Mouse (Mus musculus) intestine, embryonic 15.5 days (tissue): ENCODE results near the gene Ces1d. TPM values are rescaled to one million over a fixed set of nuclear protein-coding genes. Genes with fewer than 3 reads are reported as not detected.
"Not testable (repeated sequence)": the region's sequence is repeated elsewhere in the genome, so short reads cannot be mapped to it uniquely, and the experiment has no call there.

Experiments used
- ATAC-seq: fragments of 200-750 bp; cut with Nextera tagmentation; 2 replicates; pipeline ENCODE4 v1.8.0; 2017; ENCODE audit warnings: moderate TSS enrichment, moderate library complexity
- H3K27ac ChIP-seq: fragments of 300-500 bp; sonication (generic); 2 replicates; pipeline ENCODE4 v1.5.1; 2015; ENCODE audit warnings: mild to moderate bottlenecking, inconsistent platforms
- H3K27me3 ChIP-seq: fragments of 300-500 bp; sonication (generic); replicated peaks from 2 replicates; pipeline ENCODE4 v1.6.1; 2015; ENCODE audit warnings: inconsistent platforms
- H3K36me3 ChIP-seq: fragments of 300-500 bp; sonication (generic); 2 replicates; pipeline ENCODE4 v1.6.1; 2015; ENCODE audit warnings: inconsistent platforms
- H3K4me1 ChIP-seq: fragments of 300-500 bp; sonication (generic); replicated peaks from 2 replicates; pipeline ENCODE4 v1.6.1; 2015; ENCODE audit warnings: inconsistent platforms
- H3K4me2 ChIP-seq: fragments of 300-500 bp; sonication (generic); replicated peaks from 2 replicates; pipeline ENCODE4 v1.6.1; 2015; ENCODE audit warnings: mild to moderate bottlenecking, inconsistent platforms
- H3K4me3 ChIP-seq: fragments of 300-500 bp; sonication (generic); replicated peaks from 2 replicates; pipeline ENCODE4 v1.5.1; 2015; ENCODE audit warnings: inconsistent platforms
- H3K9ac ChIP-seq: fragments of 300-500 bp; sonication (generic); 2 replicates; pipeline ENCODE4 v1.6.1; 2015; ENCODE audit warnings: inconsistent platforms
- H3K9me3 ChIP-seq: fragments of 300-500 bp; sonication (generic); 2 replicates; pipeline ENCODE4 v1.6.1; 2016; ENCODE audit warnings: inconsistent platforms
- WGBS: fragments of 180-500 bp; shearing (Covaris S2); methylation state at CpG from one replicate; pipeline ENCODE4 v1.1.7; 2015; 5-methylcytosine and 5-hydroxymethylcytosine counted together
- polyA plus RNA-seq: library from polyadenylated mRNA; unstranded; fragments of >200 nt; fragmentation: Nextera tagmentation; extraction: Ambion mirVana; gene quantifications from 2 replicates; pipeline ENCODE4 v1.2.1, GENCODE M21; 2015

The Ces1d gene
- polyA plus RNA-seq = 1.5 TPM in 2 replicates

DNA sequence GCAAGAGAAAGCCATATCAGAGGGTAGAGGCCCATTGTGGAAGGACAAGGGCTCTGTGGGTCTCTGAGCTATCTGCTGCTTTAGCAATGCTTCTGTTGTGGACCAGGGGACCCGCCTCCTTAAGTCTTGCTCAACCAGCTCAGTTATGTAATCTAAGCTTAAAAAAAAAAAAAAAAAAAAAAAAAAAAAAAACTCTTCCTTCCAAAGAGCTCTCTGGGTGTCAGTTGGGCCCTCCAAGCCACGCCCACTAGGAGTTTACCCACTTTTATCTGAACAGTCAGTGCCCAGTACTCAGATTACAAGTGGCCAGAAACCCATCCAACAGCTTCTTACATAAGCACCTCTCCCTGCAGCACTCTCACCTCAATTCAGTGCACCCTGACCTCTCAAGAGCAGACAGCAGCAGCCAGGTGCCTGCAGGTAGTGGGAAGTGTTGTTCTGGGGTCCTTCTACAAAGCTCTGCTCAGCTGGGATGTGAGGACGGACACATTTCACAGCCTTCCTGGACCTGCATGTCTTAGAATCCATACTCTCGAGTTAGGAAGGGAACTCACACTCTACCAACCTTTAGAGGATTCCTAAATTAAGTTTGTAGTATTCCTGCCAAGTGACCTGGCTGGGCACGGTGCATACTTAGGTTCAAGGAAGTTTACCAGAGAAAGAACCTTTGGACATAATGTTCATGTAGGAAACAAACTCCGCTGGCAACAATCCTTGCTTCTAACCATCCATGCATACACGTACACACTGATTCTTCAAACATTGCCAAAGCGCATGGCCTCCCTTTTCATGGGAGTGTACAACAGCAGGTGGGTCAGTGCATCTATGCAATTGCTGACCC lies at the start of gene Ces1d:
Gene Ces1d (minus strand): TSS at position 154 of the 841 bp plus-strand sequence.
- no peaks in the 10 kb centered on the region for H3K27me3 ChIP-seq
- peak; percentile 96 for ATAC-seq
- no peak within 1 kb of the TSS for H3K9ac ChIP-seq
- H3K4me1 ChIP-seq = no peaks in the 10 kb centered on the region
- no peaks in the 10 kb centered on the region for H3K36me3 ChIP-seq
- H3K27ac ChIP-seq = no peak within 1 kb of the TSS
- no peak within 1 kb of the TSS for H3K4me2 ChIP-seq
- no peaks in the 10 kb centered on the region for H3K9me3 ChIP-seq
- no peak within 1 kb of the TSS for H3K4me3 ChIP-seq
- WGBS = 70% methylated on average over 8 of the region's 8 CpGs

DNA sequence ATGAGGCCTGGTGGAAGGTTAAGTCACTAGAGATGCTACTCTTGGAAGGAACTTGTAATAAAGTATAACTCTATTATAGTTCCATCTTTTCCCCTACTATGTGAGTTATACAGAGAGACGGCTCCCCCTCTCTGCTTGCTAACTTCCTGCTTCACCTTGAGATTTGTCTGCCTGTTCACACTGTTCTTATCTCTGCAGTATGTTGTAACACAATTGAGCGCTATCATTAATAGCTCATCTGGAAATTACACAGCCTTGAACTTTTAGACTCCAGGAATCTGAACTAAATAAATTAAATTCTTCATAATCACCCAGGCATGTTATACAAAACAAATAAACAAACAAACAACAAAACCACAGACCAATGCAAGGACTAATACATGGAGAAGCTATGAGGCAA lies 48.4 kb upstream of the Ces1d start:
- H3K4me1 ChIP-seq = no peaks in the 10 kb centered on the region
- no peak overlapping the region for H3K27ac ChIP-seq
- H3K9me3 ChIP-seq = no peaks in the 10 kb centered on the region
- 69% methylated on average over 2 of the region's 2 CpGs for WGBS
- no peaks in the 10 kb centered on the region for H3K27me3 ChIP-seq
- H3K36me3 ChIP-seq = no peaks in the 10 kb centered on the region
- ATAC-seq = peak; percentile 80
- H3K4me2 ChIP-seq = no peak overlapping the region
- no peak overlapping the region for H3K9ac ChIP-seq
- no peak overlapping the region for H3K4me3 ChIP-seq

DNA sequence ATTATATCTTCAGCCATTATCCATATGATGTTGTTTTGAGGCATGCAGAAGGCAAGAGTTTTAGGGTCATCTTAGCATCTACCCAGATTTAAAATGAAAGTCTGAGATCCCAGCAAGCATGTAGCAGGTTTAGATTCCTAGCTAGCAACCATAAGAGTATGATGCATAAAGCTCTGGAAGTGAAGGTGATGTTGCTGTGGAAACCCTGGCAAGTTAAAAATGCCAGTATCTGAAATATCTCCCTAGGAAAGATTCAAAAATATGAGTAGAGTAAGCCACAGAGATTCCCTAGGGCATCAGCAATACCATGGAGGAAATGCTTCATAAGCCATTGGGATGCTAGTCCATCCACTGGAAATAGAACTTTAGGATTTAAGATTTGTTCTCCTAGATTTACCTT lies 42.2 kb upstream of the Ces1d start:
- Histone ChIP-seq H3K4me1 (no peaks in the 10 kb centered on the region), H3K27ac (no peak overlapping the region), H3K9me3 (no peaks in the 10 kb centered on the region), H3K4me2 (no peak overlapping the region), H3K9ac (no peak overlapping the region), H3K27me3 (no peaks in the 10 kb centered on the region), H3K4me3 (no peak overlapping the region), H3K36me3 (no peaks in the 10 kb centered on the region)
- no peak for ATAC-seq

- Histone ChIP-seq H3K4me3 (no peak overlapping the region), H3K9me3 (no peaks in the 10 kb centered on the region), H3K36me3 (no peaks in the 10 kb centered on the region), H3K27me3 (no peaks in the 10 kb centered on the region), H3K4me2 (no peak overlapping the region), H3K27ac (no peak overlapping the region), H3K9ac (no peak overlapping the region), H3K4me1 (no peaks in the 10 kb centered on the region)
- no peak for ATAC-seq
- 83% methylated on average over 1 of the region's 1 CpGs for WGBS
These were observed 38.0 kb upstream of the Ces1d start for GRCm38 (mm10) chr8:93235681-93236080.

DNA sequence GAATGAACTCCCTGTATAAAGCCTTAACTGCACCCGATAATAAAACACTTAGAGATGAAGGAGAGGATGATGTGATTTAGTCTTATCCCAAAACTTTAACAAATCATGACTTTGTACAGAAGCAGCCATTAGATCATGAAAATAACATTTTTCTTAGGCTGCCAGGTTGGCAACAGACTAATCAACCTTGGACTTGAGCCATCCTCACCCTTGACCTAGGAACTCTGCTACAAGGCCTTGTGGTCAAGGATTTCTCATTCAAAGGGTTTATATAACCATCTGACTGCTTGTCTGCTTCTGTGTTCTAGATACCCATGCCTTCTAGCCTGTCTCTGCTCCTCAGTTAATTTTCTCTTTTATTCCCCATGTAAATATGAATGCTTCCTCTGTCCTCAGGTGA lies 37.1 kb upstream of the Ces1d start:
- H3K4me1 ChIP-seq = no peaks in the 10 kb centered on the region
- no peak overlapping the region for H3K4me2 ChIP-seq
- no peak overlapping the region for H3K4me3 ChIP-seq
- no peak for ATAC-seq
- no peak overlapping the region for H3K9ac ChIP-seq
- no peaks in the 10 kb centered on the region for H3K9me3 ChIP-seq
- no peak overlapping the region for H3K27ac ChIP-seq
- WGBS = 86% methylated on average over 1 of the region's 1 CpGs
- no peaks in the 10 kb centered on the region for H3K36me3 ChIP-seq
- H3K27me3 ChIP-seq = no peaks in the 10 kb centered on the region

DNA sequence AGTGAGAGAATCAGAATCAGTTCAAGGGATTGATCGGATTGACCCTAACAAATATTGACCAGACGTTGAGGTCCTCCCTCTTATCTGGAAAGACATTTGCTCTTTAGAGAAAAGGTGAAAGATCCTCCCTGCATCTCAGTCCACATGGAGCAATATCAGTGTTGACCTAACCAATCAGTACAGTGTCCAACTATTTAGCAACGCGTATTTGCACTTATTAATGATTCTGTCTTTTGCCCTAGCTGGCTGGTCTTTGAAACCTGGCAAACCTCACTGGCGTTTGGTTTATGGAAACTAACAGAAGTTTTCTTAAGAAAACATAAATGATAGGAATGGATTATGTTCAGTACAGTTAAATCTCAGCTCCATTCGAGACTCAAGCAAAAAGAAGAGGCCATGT lies 36.4 kb upstream of the Ces1d start:
- Histone ChIP-seq H3K4me2 (no peak overlapping the region), H3K4me1 (no peaks in the 10 kb centered on the region), H3K27me3 (no peaks in the 10 kb centered on the region), H3K4me3 (no peak overlapping the region), H3K27ac (no peak overlapping the region), H3K9ac (no peak overlapping the region), H3K36me3 (no peaks in the 10 kb centered on the region), H3K9me3 (no peaks in the 10 kb centered on the region)
- WGBS = 63% methylated on average over 6 of the region's 6 CpGs
- no peak for ATAC-seq

DNA sequence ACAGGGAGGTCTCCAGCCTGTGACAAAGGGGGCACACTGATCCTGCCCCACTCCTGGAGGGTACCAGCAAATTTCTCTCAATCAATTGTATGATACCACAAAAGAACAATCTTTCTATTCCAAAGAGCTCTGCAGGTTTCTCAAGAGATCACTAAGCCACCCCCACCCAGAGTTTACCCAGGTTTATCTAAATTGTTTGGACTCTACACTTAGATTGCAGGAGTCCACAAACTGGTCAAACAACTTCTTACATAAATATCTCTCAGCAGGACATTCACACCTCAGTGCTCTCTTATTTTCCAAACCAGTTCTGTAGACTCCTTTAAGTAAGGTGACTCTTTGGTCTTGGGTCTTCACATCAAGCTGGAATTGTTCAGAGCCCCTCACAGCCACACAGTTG lies 31.8 kb upstream of the Ces1d start, which contains the start of gene Ces1e:
Gene Ces1e (minus strand): TSS at position 174 of the 400 bp plus-strand sequence.
- Histone ChIP-seq H3K9ac (no peak within 1 kb of the TSS), H3K36me3 (no peaks in the 10 kb centered on the region), H3K4me1 (no peaks in the 10 kb centered on the region), H3K9me3 (no peaks in the 10 kb centered on the region), H3K27me3 (no peaks in the 10 kb centered on the region), H3K4me2 (peak within 1 kb of the TSS; percentile 42), H3K4me3 (no peak within 1 kb of the TSS), H3K27ac (0 out of 2 replicates have a peak within 1 kb of the TSS, but pooled peaks have one; percentile 33)
- ATAC-seq = peak; percentile 94

- peak; percentile 94 for ATAC-seq
- no peaks in the 10 kb centered on the region for H3K36me3 ChIP-seq
- no peaks in the 10 kb centered on the region for H3K4me1 ChIP-seq
- H3K9ac ChIP-seq = no peak overlapping the region
- H3K27ac ChIP-seq = 0 out of 2 replicates have a peak overlapping the region, but pooled peaks have one; percentile 33
- H3K4me3 ChIP-seq = no peak overlapping the region
- no peaks in the 10 kb centered on the region for H3K27me3 ChIP-seq
- no peaks in the 10 kb centered on the region for H3K9me3 ChIP-seq
- peak overlapping the region; percentile 42 for H3K4me2 ChIP-seq
- WGBS = 57% methylated on average over 11 of the region's 11 CpGs
These were observed 31.2 kb upstream of the Ces1d start for GRCm38 (mm10) chr8:93228673-93229370.

GRCm38 (mm10) chr8:93226471-93226870 lies 28.8 kb upstream of the Ces1d start:
- WGBS = 90% methylated on average over 1 of the region's 1 CpGs
- H3K4me3 ChIP-seq, H3K4me2 ChIP-seq, H3K27ac ChIP-seq, ATAC-seq, H3K27me3 ChIP-seq, H3K4me1 ChIP-seq, H3K9ac ChIP-seq, H3K9me3 ChIP-seq, H3K36me3 ChIP-seq: not testable (repeated sequence)

- 81% methylated on average over 3 of the region's 3 CpGs for WGBS
- Histone ChIP-seq H3K9me3 (no peaks in the 10 kb centered on the region), H3K27ac (no peak overlapping the region), H3K4me2 (no peak overlapping the region), H3K9ac (no peak overlapping the region), H3K27me3 (no peaks in the 10 kb centered on the region), H3K4me3 (no peak overlapping the region), H3K36me3 (no peaks in the 10 kb centered on the region), H3K4me1 (no peaks in the 10 kb centered on the region)
- no peak for ATAC-seq
These were observed 24.3 kb upstream of the Ces1d start for GRCm38 (mm10) chr8:93221896-93222295.

DNA sequence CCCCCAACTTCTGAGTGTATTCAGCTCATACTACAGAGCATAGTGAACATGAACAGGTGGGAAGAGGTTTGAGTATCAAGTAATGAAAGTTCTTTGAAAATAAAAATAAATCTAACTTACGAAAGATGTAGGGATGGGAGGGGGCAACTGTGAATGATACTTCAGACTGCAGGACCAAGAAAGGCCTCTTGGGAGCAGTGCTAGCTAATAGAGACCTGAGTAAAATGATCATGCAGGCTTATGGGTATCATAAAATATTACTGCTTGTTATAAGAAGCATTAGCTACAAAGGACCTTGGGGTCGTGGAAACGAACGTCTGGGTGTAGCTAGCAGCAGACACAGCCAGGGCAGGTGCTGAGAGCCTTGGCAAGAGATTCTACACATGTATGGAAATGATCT lies 20.2 kb upstream of the Ces1d start:
- Histone ChIP-seq H3K4me2 (no peak overlapping the region), H3K4me3 (no peak overlapping the region), H3K9ac (no peak overlapping the region), H3K4me1 (no peaks in the 10 kb centered on the region), H3K27me3 (no peaks in the 10 kb centered on the region), H3K9me3 (no peaks in the 10 kb centered on the region), H3K36me3 (no peaks in the 10 kb centered on the region), H3K27ac (no peak overlapping the region)
- 55% methylated on average over 4 of the region's 4 CpGs for WGBS
- ATAC-seq = no peak; the same call in 1 of the 2 replicates

GRCm38 (mm10) chr8:93217375-93217774 lies 19.7 kb upstream of the Ces1d start:
- no peak for ATAC-seq
- no peak overlapping the region for H3K4me2 ChIP-seq
- no peaks in the 10 kb centered on the region for H3K27me3 ChIP-seq
- no peaks in the 10 kb centered on the region for H3K4me1 ChIP-seq
- no peaks in the 10 kb centered on the region for H3K9me3 ChIP-seq
- WGBS = 52% methylated on average over 1 of the region's 1 CpGs
- no peak overlapping the region for H3K27ac ChIP-seq
- H3K36me3 ChIP-seq = no peaks in the 10 kb centered on the region
- H3K9ac ChIP-seq = no peak overlapping the region
- H3K4me3 ChIP-seq = no peak overlapping the region

GRCm38 (mm10) chr8:93211091-93211490 lies 13.5 kb upstream of the Ces1d start:
- no peak for ATAC-seq
- no peaks in the 10 kb centered on the region for H3K9me3 ChIP-seq
- H3K4me3 ChIP-seq = no peak overlapping the region

More at GRCm38 (mm10) chr8:93211091-93211490, 13.5 kb upstream of the Ces1d start:
- Histone ChIP-seq H3K4me2 (no peak overlapping the region), H3K27me3 (no peaks in the 10 kb centered on the region), H3K9ac (no peak overlapping the region), H3K36me3 (no peaks in the 10 kb centered on the region), H3K27ac (no peak overlapping the region), H3K4me1 (no peaks in the 10 kb centered on the region)
